Mouse (Mus musculus) c-Kit-negative CD71-positive TER-119-positive erythroid progenitor cells, embryonic 14.5 days (primary cell): ENCODE results near the gene Lamtor4.
A peak's percentile ranks its signal among the peaks of the same experiment; 100 is the strongest.

Experiments
- DNase-seq: peaks from one replicate; pipeline ENCODE4 v3.0.0-alpha.2; 2013; ENCODE audit warnings: low read depth, low spot score

Lamtor4 gene

DNA sequence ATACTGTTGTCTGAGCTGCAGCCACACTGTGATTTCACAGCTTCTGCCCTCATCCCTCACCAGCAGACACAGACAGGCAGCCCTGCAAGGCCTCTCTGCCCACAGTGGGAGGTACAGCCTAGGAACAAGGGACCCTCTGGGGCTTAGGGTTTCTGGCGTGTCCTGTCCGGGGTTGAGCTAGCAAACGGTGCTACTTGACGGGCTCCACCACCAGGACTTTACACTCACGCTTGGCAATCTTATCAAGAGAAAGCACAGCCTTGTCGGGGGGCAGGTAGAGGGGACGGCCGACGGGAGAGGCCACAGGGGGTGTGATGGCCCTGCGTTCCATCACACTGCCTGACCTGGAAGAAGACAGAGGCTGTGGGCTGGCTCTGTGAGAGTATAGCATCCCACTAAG, 4.8 kb downstream of the Lamtor4 start:
- DNase-seq, result no peak

DNA sequence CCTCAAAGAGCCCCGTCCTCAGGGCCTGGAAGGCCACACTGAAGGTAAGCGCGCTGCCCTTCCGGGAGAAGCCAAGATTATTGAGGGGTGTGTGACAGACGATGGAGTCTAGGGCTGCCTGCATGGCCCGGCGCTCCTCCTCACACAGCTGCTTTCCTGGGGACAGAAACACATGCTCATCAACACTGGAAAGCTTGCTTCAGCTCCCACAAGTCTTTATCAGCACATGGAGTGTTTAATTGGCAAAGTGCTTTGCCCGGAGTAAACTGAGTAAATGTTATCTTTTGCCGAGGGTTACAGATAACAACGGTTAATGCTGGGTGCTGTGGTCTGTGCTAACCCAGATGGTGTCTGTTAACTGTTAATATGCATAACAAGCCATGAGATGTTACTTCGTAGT, 5.6 kb downstream of the Lamtor4 start:
- DNase-seq, result no peak

DNA sequence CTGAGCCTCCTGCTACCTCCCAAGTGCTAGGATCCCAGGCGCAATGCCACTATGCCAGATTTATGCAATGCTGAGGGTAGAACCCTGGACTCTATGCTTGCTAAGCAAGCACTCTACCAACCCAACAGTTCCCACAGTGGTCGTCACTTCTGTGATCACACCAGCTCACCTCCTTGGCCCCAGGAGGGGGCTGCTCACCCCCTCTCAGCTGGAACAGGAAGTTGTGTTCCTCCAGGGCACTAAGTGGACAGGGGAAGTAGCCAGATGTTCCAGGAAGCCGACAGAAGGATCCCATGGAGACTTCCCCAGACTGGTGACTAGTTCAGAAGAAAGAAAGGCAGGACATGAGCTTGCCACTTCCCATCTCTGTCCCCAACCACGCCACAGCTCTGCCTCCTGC, 6.7 kb downstream of the Lamtor4 start:
- DNase-seq, result no peak

DNA sequence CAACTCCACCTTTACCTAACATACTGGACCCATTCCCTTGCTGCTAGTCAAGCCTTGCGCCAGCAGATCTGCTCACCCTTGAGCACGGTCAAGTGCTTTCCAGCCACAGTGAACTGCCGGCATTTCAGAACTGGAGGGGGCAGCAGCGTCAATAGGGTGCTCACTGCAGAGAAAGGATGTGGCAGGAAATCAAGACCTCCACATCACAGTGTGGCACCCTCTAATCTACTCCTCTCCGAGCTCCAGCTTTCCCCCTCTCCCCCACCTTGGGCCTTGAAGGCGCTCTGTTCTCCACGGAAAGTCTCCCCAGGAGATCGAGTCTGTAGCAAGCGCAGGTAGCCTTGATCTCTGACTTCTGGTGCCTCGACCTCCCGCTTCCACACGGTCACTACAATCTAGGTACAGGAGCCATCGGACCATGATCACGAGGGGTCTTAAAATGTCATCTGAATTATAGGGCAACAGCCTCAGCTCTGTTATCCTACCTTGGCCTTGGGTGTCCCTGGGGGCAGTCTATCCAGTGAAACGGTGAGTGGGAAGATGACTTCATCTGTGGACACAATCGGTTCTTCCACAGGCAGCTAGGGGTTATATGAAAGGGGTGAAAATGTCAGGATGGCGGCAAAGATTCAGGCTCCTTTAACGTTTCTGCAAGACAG, 7.4 kb downstream of the Lamtor4 start:
- DNase-seq, result no peak

DNA sequence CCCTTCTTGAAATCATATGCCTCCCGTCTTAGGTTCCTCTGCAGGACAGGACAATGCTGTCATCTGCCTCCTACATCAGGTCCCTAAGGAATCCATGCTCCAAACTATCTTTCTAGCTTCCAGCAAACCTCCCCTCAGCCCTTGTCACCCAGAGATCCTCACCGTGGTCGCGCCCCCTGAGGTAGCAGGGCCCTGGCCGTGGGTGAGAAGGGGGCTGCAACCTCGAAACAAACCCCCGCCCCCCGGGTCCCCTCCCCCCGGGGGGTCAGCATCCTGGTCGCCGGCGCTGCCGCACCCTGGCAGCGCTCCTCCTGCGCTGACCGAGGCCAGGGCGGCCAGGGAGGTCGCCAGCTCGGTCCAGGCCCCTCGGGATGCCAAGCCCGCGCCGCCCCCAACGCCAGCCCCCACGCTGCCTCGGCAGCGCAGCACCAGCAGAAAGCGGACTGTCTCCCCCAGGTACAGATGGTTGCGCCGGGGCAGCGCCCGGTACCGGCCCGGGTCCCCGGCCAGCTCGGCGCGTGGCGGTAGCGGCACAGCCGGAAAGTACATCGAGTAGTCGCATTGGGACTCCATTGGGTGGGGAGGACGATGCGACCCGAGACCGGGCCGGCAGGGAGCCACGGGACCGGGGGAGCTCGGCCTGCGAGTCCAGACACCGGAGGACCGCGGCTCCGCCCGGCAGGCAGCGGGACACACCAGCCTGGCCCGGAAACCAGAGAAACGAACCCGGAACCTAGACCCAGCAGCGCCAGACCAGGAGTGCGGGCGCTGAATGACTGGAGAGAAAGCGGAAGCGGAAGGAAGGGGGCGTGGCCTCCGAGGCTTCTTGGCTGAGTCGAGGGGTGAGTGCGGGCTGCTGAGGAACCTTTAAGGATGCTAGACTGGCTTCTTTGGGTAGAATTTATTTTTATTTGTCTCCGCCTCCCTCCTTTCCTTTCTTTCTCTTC, 8.3 kb downstream of the Lamtor4 start, which contains the start of gene BC037034:
Gene BC037034 (minus strand): TSS at position 774 of the 947 bp plus-strand sequence.
- DNase-seq, result peak; percentile 83

DNA sequence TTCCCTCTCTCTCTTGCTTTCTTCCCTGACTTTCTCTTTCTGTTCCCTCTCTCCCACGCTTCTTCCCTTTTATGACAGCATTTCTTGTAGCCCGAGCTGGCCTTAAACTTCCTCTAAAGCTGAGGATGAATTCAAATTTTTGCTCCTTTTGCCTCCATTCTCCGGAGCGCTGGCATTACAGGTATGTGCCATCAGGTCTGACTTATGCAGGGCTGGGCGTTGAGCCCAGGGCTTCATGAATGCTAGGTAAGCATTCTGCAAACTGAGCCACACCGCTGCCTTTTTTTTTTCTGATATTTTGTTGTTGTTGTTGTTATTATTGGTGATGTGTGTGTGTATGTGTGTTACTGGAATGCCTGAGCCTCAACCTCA, 8.9 kb downstream of the Lamtor4 start:
- DNase-seq, result no peak

DNA sequence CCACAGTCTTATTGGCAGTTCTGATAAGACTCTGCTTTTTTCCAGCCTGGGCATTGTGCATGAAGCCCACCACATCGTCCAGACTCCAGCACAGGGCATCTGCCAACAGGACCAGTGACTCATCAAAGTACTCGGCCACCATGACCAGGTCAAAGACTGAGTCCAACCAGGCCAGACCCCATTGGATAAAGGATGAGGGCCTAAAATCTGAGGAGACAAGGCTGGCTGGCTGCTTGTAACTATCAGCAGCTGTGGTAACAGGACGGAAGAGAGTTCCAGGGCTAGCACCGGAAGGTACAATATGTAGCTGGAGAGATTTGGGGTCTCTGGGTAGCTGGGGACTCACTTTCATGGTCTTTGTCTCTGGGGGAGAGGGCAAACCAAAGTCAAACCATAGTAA, 10.4 kb downstream of the Lamtor4 start:
- DNase-seq, result no peak

DNA sequence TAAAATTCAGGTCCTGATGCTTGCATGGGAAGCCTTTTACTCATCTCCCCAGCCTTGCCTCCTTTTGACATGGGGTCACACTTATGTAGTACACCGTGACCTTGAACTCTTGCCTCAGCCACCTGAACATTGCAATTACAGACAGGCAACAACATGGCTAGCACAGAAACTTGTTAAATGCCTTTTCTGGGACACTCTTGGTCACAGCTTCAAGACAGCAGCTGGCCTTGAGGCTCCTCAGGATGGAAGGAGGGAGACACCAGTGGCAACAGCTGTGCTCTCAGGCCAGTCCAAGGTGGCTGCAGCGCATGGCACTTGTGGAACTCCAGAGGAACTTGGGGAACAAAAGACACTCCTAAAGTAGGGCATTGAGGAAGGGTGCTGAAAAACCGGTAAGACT, 11.8 kb downstream of the Lamtor4 start:
- no peak for DNase-seq

DNA sequence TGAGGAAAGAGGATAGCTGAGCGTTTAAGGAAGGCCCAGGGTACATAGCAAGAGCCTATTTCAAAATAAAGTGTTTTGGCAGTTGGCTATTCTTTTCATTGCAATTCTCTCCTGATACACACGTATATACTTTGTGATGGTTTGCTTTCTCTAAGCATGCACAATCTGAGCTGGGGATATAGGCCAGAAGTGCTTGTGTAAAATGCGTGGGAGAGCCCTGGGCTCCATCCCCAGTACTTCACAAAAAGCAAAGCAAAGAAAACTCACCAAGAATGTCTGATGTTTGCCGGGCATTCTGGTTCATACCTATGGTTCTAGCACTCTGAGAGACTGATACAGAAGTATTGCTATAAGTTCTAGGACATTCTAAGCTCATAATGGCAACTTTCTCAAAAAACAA, 13.7 kb downstream of the Lamtor4 start:
- DNase-seq, result no peak

DNA sequence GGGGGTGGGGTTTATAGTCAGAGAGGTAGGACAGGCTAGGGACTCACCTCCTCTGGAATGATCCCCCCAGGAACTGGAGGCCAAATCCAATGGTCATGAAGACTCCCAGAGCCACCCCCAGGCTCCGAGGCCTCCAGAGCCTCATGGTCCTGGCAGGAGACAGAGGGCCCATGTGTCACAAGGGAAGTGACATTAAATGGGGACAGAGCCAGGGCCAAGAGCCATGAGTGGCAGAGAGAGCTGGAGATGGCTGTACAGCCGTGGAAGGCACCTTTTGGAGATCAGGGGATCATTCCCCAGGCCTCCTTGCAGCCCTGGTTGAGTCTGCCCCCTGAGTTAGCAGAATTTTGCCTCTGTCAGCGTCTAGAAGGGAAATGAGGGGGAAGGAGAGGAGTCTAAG, 15.9 kb downstream of the Lamtor4 start:
- no peak for DNase-seq

DNA sequence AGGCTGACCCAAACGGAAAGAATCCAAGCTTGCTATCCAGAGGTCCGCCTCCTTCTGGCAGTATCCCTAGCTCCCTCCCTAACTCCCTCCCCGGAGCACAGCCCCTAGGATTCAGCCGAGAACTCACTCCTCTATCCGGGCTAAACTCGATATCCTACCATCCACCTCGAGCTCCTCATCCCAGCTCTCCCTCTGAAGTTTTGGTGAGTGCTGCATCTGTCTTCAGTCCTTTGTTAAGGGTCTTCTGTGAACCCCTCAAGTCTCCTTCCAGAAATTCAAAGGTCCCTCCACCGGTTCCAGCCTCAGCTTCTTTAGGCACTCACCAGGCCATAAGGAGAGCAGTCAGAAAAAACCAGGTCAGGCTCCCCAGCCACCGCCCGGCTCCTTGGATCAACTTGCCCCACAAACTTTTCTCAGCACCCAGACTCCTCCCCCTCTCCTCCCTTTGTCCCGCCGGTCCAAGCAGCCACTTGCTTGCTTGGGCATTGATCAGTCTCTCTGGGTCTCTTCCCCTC, 17.2 kb downstream of the Lamtor4 start, which contains the start of gene Gal3st4:
Gene Gal3st4 (minus strand): TSS at position 432 of the 515 bp plus-strand sequence.
- DNase-seq, result no peak

DNA sequence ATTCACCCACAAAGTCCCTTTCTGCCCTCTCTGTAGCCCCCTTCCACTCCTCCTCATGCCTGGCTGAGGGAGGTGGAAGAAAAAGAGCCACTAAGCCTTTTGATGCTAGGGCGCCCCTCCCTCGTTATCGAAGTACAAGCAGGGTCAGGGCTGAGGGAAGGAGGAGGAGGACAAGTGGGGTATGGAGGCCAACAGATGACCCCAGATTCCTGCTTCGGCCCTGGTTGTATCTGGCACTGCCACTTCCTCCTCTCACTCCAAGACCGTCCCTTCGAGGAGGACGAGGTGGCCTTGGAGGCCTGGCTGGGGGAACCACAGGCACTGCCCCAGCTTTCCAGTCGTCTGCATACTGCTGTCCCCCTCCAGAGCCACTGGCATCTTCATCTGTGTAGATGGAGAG, 18.9 kb downstream of the Lamtor4 start:
- no peak for DNase-seq

DNA sequence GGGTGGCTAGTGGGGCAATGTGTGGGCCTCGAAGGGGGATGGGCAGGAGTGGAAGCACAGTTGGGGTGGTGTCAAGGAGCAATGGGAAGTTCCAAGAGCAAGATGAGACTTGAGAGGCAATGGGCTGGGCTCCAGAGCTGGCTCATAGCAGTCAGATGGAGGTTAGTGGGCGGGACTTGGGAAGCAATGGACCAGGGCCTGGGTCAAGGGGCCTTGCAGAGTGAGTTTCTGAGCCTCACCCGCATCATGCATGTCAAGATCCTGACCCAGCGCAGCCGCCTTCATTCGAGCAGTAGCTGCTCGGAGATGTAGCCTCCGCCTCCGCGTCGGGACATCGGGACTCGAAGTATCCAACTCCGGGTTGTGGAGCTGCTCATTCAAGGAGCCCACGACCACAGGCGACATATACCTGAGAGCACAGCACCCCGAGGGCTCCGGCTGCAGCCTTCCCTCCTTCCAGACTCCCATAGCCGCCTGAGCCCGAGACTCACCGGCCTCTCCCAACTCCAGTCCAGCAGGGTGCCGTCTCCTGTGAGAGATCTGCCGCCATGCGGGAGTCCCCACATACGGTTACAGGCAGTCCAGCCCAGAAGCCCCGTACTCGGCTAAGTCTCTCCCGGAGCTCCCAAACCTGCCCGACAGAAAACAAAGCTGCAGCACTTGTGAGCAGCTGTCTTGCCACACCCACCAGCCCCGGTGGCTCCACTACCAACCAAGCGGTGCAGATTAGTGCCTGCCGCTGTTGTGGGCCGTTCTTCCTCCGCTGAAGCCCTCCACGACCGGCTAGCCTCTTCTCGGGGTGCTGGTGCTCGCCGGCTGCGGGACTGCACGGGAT, 20.2 kb downstream of the Lamtor4 start:
- DNase-seq, result no peak

DNA sequence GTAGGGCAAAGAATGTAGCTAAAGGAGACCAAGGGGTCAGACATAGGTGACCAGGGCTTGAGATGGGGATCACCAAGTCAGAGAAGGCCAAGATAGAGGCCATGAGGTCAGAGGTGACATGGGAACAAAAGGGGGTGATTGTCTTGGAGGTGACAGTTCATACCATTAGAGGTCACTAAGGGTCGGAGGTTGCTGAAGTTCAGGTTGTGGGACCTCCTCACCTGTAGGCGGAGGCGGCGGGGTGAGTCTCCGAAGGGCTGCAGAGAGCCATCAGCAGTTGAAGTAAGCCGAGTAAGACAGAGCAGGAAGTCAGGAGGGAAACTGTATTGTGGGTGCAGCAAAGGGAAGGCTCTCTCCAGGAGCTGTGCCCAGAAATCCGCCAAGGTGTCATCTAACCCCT, 22.7 kb downstream of the Lamtor4 start:
- no peak for DNase-seq

DNA sequence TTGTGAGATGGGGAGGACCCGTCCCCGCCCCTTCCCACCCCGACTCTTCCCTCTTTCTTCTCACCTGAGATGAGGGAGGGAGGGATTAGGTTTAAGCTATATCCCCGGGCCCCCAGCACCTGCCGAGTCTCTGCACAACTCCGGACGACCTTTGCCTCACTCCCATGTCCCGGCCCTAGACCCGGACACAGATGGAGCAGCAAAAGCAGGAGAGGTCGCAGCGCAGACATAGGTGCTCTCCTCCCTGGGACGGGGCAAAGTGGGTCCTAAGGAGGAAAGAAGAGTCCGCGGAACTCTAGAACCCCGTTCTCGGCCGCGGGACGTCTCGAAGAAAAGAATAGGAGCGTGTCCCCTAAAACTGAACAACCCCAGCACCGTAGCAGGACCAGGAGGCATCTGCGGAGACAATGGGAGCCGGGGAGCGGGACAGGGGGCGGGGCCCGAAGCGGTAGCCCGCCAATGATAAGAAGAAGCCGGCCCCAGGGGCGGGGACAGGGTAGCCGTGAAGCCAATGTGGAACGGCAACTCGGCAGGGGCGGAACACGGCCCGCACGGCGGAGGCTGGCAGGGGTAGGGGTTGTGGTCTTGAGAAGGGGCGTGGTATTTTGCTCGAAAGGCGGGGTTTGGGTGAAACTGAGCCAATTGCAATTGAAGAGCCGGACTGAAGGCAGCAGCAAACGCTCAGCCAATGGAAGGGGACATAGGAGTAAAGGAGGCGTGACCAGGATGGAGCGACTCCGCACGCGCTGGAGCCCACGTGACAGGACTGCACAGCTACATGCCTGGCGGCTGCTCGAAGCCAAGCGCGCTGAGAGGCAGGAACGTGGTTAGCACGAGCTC, 24.5 kb downstream of the Lamtor4 start, which contains the start of the genes Gm43720, Gpc2 and Stag3:
Gene Gm43720 (minus strand): TSS at position 374 of the 840 bp plus-strand sequence.
Gene Gpc2 (minus strand): TSS at position 421 of the 840 bp plus-strand sequence.
Gene Stag3 (plus strand): TSS at position 656 of the 840 bp plus-strand sequence.
- peak; percentile 66 for DNase-seq

DNA sequence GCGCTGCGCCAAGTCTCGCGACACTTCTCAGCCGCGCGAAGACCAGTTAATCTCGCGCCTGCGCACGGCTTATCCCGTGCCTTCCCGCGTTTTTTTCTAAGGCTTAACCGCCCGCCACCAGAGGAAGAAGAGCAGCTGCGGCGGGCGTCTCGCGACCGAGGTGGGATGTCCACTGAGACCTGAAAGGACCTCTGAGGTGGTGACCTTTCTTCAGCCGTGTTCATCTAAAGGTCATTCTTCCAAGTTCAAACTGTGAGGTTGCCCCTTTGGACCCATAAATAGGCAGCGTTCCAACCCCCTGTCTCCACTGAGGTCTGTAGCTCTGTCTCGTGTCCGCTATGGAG, 25.1 kb downstream of the Lamtor4 start:
- DNase-seq, result no peak

DNA sequence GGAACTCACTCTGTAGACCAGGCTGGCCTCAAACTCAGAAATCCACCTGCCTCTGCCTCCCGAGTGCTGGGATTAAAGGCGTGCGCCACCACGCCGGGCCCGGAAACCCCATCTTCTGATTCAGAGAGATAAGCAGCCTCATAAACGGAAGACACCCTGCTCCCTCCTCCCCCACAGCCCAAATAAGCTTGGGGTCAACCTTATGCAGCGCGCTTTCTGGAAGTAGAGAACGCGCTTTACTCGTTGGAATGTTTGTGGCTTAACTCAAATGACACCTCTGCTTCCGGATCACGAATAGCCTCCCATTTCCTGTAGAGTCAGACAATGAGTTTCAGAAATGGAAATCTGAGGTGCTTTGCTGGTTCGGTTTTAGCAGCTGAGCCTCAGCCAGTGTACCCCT, 25.5 kb downstream of the Lamtor4 start:
- DNase-seq, result no peak

DNA sequence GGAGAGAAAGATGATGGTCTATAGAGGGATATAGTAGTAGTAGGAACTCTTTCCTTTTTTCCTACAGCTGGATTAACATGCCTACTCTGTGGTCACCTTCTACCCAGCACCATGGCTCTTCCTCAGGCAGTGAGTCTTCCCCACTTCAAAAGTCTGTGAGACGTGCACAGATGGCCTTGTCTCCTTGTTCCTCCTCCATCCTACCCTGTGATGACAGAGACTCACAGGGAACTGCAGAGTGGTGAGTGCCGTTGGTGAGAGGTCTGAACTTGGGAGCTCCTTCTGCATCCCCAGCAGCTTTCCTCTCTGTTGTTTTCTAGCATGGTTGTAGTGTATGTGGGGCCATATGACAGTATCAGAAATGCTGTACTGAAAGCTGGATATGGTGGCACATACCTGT, 26.5 kb downstream of the Lamtor4 start:
- no peak for DNase-seq

DNA sequence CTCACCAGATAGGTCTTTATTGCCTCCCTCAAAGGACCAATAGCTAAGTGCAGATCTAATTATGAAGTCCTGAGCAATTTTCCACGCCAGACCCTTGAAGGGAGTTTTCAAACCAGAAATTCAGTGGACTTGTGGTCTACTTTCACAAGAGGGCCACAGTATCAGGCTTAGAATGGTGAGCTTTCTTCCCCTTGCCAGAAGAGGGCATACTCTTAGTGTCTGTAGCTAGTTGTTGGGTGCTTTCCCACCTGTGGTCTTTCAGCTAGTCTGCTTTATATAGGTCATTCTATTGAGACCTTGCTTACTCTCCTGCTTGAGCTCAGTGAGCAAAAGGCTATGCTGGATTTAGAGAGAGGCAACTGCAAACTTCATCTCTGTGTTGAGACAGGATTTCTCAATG, 28.3 kb downstream of the Lamtor4 start:
- no peak for DNase-seq

DNA sequence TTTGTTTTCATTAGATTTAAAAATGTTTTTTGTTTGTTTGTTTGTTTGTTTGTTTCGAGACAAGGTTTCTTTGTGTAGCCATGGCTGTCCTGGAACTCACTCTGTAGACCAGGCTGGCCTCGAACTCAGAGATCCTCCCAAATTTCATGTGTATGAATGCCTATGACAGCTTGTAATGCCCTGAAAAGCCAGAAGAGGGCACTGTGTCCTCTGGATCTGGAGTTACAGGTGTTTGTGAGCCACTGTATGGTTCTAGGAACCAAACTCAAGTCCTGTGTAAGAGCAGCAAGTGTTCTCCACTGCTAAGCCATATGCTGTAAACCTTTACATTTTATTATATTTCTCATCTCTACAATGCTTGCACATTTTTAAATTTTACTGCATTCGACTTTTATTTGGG, 32.6 kb downstream of the Lamtor4 start:
- DNase-seq, result peak; percentile 33

DNA sequence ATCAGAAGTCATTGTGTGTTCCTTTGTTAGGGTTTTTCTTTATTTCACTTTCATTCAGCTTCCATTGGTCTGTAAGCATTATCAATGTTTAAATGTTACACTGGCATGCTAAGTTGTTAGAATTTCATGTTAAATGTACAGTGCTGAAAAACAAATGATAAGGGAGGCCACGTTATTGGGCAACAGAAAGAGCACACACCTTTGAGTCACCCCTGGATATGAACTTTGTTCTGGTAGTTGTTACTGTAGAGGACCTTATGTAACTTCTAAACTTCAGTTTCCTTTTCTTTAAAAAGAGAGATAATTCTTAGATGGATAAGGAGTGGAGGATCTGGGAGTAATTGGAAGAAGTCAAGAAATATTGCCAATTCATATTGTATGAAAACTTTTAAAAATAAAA, 36.4 kb downstream of the Lamtor4 start:
- no peak for DNase-seq
